Mouse (Mus musculus): ENCODE measurements around the gene Adgrd1. TPM values are rescaled to one million over a fixed set of nuclear protein-coding genes. Genes with fewer than 3 reads are reported as not detected.

The Adgrd1 gene
- 1.2 and 1.3 TPM in 2 replicates for polyA plus RNA-seq (2015; fragmentation: Nextera tagmentation; extraction: Ambion mirVana)

- H3K27me3 ChIP-seq (replicated peaks) = no peaks in the 10 kb centered on the region
- WGBS = 35% methylated on average over 6 of the region's 6 CpGs
- no peaks in the 10 kb centered on the region for H3K9me3 ChIP-seq
- ATAC-seq = no peak
- H3K36me3 ChIP-seq = no peaks in the 10 kb centered on the region
- H3K27ac ChIP-seq = no peak within 1 kb of the TSS
- H3K9ac ChIP-seq = no peak within 1 kb of the TSS
- peaks cover 3% of the 10 kb centered on the region; the same call in 1 of the 2 replicates for H3K4me1 ChIP-seq (replicated peaks)
- no peak within 1 kb of the TSS for H3K4me3 ChIP-seq (replicated peaks)
- no peak within 1 kb of the TSS for H3K4me2 ChIP-seq (replicated peaks)
These were observed at the start of gene Adgrd1 for GRCm38 (mm10) chr5:129096511-129096910. Adgrd1 (plus strand) TSS chr5:129096750.

- Histone ChIP-seq H3K27me3 (replicated peaks) (peaks cover 5% of the 10 kb centered on the region; the same call in 1 of the 2 replicates), H3K36me3 (no peaks in the 10 kb centered on the region), H3K4me2 (replicated peaks) (no peak overlapping the region), H3K27ac (no peak overlapping the region), H3K4me3 (replicated peaks) (no peak overlapping the region), H3K9ac (no peak overlapping the region), H3K9me3 (no peaks in the 10 kb centered on the region), H3K4me1 (replicated peaks) (no peaks in the 10 kb centered on the region)
- no peak for ATAC-seq
- 76% methylated on average over 9 of the region's 9 CpGs for WGBS
These were observed 47.2 kb upstream of the Adgrd1 start for GRCm38 (mm10) chr5:129049372-129049771.

GRCm38 (mm10) chr5:129051910-129052309, 44.6 kb upstream of the Adgrd1 start:
- Histone ChIP-seq H3K4me3 (replicated peaks) (no peak overlapping the region), H3K27me3 (replicated peaks) (peaks cover 5% of the 10 kb centered on the region; the same call in 1 of the 2 replicates), H3K27ac (no peak overlapping the region), H3K9me3 (no peaks in the 10 kb centered on the region), H3K9ac (no peak overlapping the region), H3K36me3 (no peaks in the 10 kb centered on the region), H3K4me1 (replicated peaks) (no peaks in the 10 kb centered on the region), H3K4me2 (replicated peaks) (no peak overlapping the region)
- 76% methylated on average over 3 of the region's 3 CpGs for WGBS
- ATAC-seq = no peak

GRCm38 (mm10) chr5:129052636-129053355, 43.8 kb upstream of the Adgrd1 start:
- no peak for ATAC-seq
- 35% methylated on average over 20 of the region's 20 CpGs for WGBS
- no peaks in the 10 kb centered on the region for H3K36me3 ChIP-seq
- H3K4me1 ChIP-seq (replicated peaks) = no peaks in the 10 kb centered on the region
- no peak overlapping the region for H3K4me3 ChIP-seq (replicated peaks)
- no peak overlapping the region for H3K9ac ChIP-seq
- no peaks in the 10 kb centered on the region for H3K9me3 ChIP-seq
- peaks cover 9% of the 10 kb centered on the region; the same call in 1 of the 2 replicates for H3K27me3 ChIP-seq (replicated peaks)
- no peak overlapping the region for H3K27ac ChIP-seq
- H3K4me2 ChIP-seq (replicated peaks) = no peak overlapping the region

- Histone ChIP-seq H3K4me3 (replicated peaks) (no peak overlapping the region), H3K9me3 (no peaks in the 10 kb centered on the region), H3K9ac (no peak overlapping the region), H3K27me3 (replicated peaks) (peaks cover 9% of the 10 kb centered on the region; the same call in 1 of the 2 replicates), H3K36me3 (no peaks in the 10 kb centered on the region), H3K4me1 (replicated peaks) (no peaks in the 10 kb centered on the region), H3K4me2 (replicated peaks) (no peak overlapping the region), H3K27ac (no peak overlapping the region)
- ATAC-seq = no peak
- WGBS = 75% methylated on average over 9 of the region's 9 CpGs
These were observed 41.8 kb upstream of the Adgrd1 start for GRCm38 (mm10) chr5:129054675-129055284.

GRCm38 (mm10) chr5:129059116-129059515, 37.4 kb upstream of the Adgrd1 start:
- H3K27ac ChIP-seq = no peak overlapping the region
- no peaks in the 10 kb centered on the region for H3K36me3 ChIP-seq
- no peak overlapping the region for H3K4me2 ChIP-seq (replicated peaks)
- 86% methylated on average over 3 of the region's 3 CpGs for WGBS
- no peak overlapping the region for H3K4me3 ChIP-seq (replicated peaks)
- H3K9me3 ChIP-seq = no peaks in the 10 kb centered on the region
- 0 out of 2 replicates have a peak, but pooled peaks cover 4% of the 10 kb centered on the region for H3K27me3 ChIP-seq (replicated peaks)
- 0 out of 2 replicates have a peak, but pooled peaks cover 5% of the 10 kb centered on the region for H3K4me1 ChIP-seq (replicated peaks)
- no peak for ATAC-seq
- H3K9ac ChIP-seq = no peak overlapping the region

- Histone ChIP-seq H3K27ac (no peak overlapping the region), H3K4me3 (replicated peaks) (no peak overlapping the region), H3K4me2 (replicated peaks) (no peak overlapping the region), H3K27me3 (replicated peaks) (0 out of 2 replicates have a peak, but pooled peaks cover 4% of the 10 kb centered on the region), H3K36me3 (no peaks in the 10 kb centered on the region), H3K9ac (no peak overlapping the region), H3K9me3 (no peaks in the 10 kb centered on the region), H3K4me1 (replicated peaks) (peaks cover 8% of the 10 kb centered on the region; the same call in 1 of the 2 replicates)
- WGBS = 19% methylated on average over 13 of the region's 13 CpGs
- 0 out of 2 replicates have a peak, but pooled peaks have one; percentile 26 for ATAC-seq
These were observed 35.0 kb upstream of the Adgrd1 start for GRCm38 (mm10) chr5:129061579-129061978.

GRCm38 (mm10) chr5:129063037-129063791, 33.3 kb upstream of the Adgrd1 start:
- no peak overlapping the region for H3K9ac ChIP-seq
- no peaks in the 10 kb centered on the region for H3K9me3 ChIP-seq
- peaks cover 8% of the 10 kb centered on the region; the same call in 1 of the 2 replicates for H3K4me1 ChIP-seq (replicated peaks)
- H3K4me2 ChIP-seq (replicated peaks) = peak overlapping the region; percentile 45
- H3K27ac ChIP-seq = no peak overlapping the region
- ATAC-seq = peak; percentile 36; the same call in 1 of the 2 replicates
- H3K4me3 ChIP-seq (replicated peaks) = 0 out of 2 replicates have a peak overlapping the region, but pooled peaks have one; percentile 15
- no peaks in the 10 kb centered on the region for H3K27me3 ChIP-seq (replicated peaks)
- no peaks in the 10 kb centered on the region for H3K36me3 ChIP-seq
- 7% methylated on average over 21 of the region's 21 CpGs for WGBS

GRCm38 (mm10) chr5:129063792-129064087, 32.8 kb upstream of the Adgrd1 start:
- H3K36me3 ChIP-seq = no peaks in the 10 kb centered on the region
- 36% methylated on average over 8 of the region's 8 CpGs for WGBS
- peak overlapping the region; percentile 45 for H3K4me2 ChIP-seq (replicated peaks)
- ATAC-seq = peak; percentile 18; the same call in 1 of the 2 replicates
- H3K4me3 ChIP-seq (replicated peaks) = 0 out of 2 replicates have a peak overlapping the region, but pooled peaks have one; percentile 15
- no peak overlapping the region for H3K9ac ChIP-seq
- peaks cover 8% of the 10 kb centered on the region; the same call in 1 of the 2 replicates for H3K4me1 ChIP-seq (replicated peaks)
- H3K27ac ChIP-seq = no peak overlapping the region
- no peaks in the 10 kb centered on the region for H3K9me3 ChIP-seq
- no peaks in the 10 kb centered on the region for H3K27me3 ChIP-seq (replicated peaks)

GRCm38 (mm10) chr5:129064186-129064585, 32.4 kb upstream of the Adgrd1 start:
- no peak overlapping the region for H3K4me3 ChIP-seq (replicated peaks)
- no peak for ATAC-seq
- H3K4me1 ChIP-seq (replicated peaks) = peaks cover 8% of the 10 kb centered on the region; the same call in 1 of the 2 replicates
- H3K9me3 ChIP-seq = no peaks in the 10 kb centered on the region
- no peak overlapping the region for H3K27ac ChIP-seq
- H3K27me3 ChIP-seq (replicated peaks) = no peaks in the 10 kb centered on the region
- no peaks in the 10 kb centered on the region for H3K36me3 ChIP-seq
- H3K4me2 ChIP-seq (replicated peaks) = no peak overlapping the region
- H3K9ac ChIP-seq = no peak overlapping the region
- 61% methylated on average over 11 of the region's 11 CpGs for WGBS

GRCm38 (mm10) chr5:129065301-129065700, 31.2 kb upstream of the Adgrd1 start:
- H3K27ac ChIP-seq = no peak overlapping the region
- no peaks in the 10 kb centered on the region for H3K9me3 ChIP-seq
- H3K9ac ChIP-seq = no peak overlapping the region
- no peaks in the 10 kb centered on the region for H3K27me3 ChIP-seq (replicated peaks)
- H3K4me2 ChIP-seq (replicated peaks) = no peak overlapping the region
- no peak for ATAC-seq
- H3K4me1 ChIP-seq (replicated peaks) = peaks cover 8% of the 10 kb centered on the region; the same call in 1 of the 2 replicates
- 80% methylated on average over 12 of the region's 12 CpGs for WGBS
- H3K36me3 ChIP-seq = no peaks in the 10 kb centered on the region
- no peak overlapping the region for H3K4me3 ChIP-seq (replicated peaks)

- no peak overlapping the region for H3K27ac ChIP-seq
- peaks cover 8% of the 10 kb centered on the region; the same call in 1 of the 2 replicates for H3K4me1 ChIP-seq (replicated peaks)
- WGBS = 73% methylated on average over 9 of the region's 9 CpGs
- no peaks in the 10 kb centered on the region for H3K36me3 ChIP-seq
- H3K9ac ChIP-seq = no peak overlapping the region
- no peaks in the 10 kb centered on the region for H3K9me3 ChIP-seq
- no peak for ATAC-seq
- no peaks in the 10 kb centered on the region for H3K27me3 ChIP-seq (replicated peaks)
- no peak overlapping the region for H3K4me2 ChIP-seq (replicated peaks)
- H3K4me3 ChIP-seq (replicated peaks) = no peak overlapping the region
These were observed 30.6 kb upstream of the Adgrd1 start for GRCm38 (mm10) chr5:129065946-129066345.

All from intestine, embryonic 15.5 days (tissue).